23 mouse cellular contexts compared by ENCODE assay signal in genomic region chr2:125234049-125234448, GRCm38 (mm10). TPM values are rescaled to one million over a fixed set of nuclear protein-coding genes. Genes with fewer than 3 reads are reported as not detected.
DNase-seq lines count a peak whose midpoint lies in the region; ATAC-seq and TF ChIP-seq lines count a peak whose summit lies in the region.
"Had no signal": no experiment of that assay in that cellular context is flagged by ENCODE, and none has a peak within 500 bp of the region (broad histone marks: within the 10 kb centered on the region; RNA-seq: fewer than 3 reads in every experiment).

No protein-coding gene starts in this region.

- peaks cover 14 to 17% of the 10 kb centered on the region in 2 experiments for H3K4me1 ChIP-seq in CH12.LX (ENCODE audit: control insufficient read depth in 1 of 2, insufficient read depth in 2 of 2)
- no peaks in the 10 kb centered on the region for H3K4me1 ChIP-seq in hindbrain, postnatal 0 days (ENCODE audit: insufficient read depth, low read length)
- H3K4me1 ChIP-seq: embryonic facial prominence, embryonic 13.5 days; embryonic facial prominence, embryonic 15.5 days; forebrain, embryonic 10.5 days; forebrain, embryonic 12.5 days had no signal

- TF ChIP-seq RAD21 in CH12.LX (IDR thresholded peaks at IDR 0.05; ENCODE audit: low read depth, low read length), result no peak

- TF ChIP-seq CTCF in CH12.LX (conservative IDR thresholded peaks at IDR 0.05 in 1 of 2, IDR thresholded peaks at IDR 0.05 in 1 of 2; ENCODE audit: low read depth in 2 of 2, low read length in 2 of 2), result no peak
- no peak for TF ChIP-seq CTCF in hindbrain, postnatal 0 days (IDR thresholded peaks at IDR 0.05; ENCODE audit: low read depth)

- dilution Hi-C loops in CH12.LX (cut with MboI; ENCODE audit: extremely low pct_ligation_motif_present, extremely low pct_unique_long_range_greater_than_20kb, low sequenced_read_pairs), result no loop called here

- H3K79me2 ChIP-seq in CH12.LX (replicated peaks; ENCODE audit: control insufficient read depth, extremely low read depth, insufficient read depth, poor library complexity, severe bottlenecking), result no peaks in the 10 kb centered on the region

- peak; percentile 94 for TF ChIP-seq EP300 in CH12.LX (IDR thresholded peaks at IDR 0.05; ENCODE audit: low read length)

- no peaks in the 10 kb centered on the region for H3K36me3 ChIP-seq in CH12.LX (replicated peaks in 1 of 2; ENCODE audit: control insufficient read depth in 1 of 2, insufficient read depth in 1 of 2, low read length in 1 of 2)
- H3K36me3 ChIP-seq in hindbrain, postnatal 0 days (ENCODE audit: insufficient read depth, low read length), result no peaks in the 10 kb centered on the region
- H3K36me3 ChIP-seq: embryonic facial prominence, embryonic 13.5 days; embryonic facial prominence, embryonic 15.5 days; forebrain, embryonic 10.5 days; forebrain, embryonic 12.5 days had no signal

- 91% methylated on average over 2 of the region's 2 CpGs for WGBS in hindbrain, postnatal 0 days

- ATAC-seq in hindbrain, postnatal 0 days, result no peak
- ATAC-seq: CD4-positive, CD25-positive, alpha-beta regulatory T cell, adult 4 months; forebrain, embryonic 14.5 days; forebrain, embryonic 16.5 days had no signal

- peak overlapping the region; percentile 9 for H3K4me2 ChIP-seq in CH12.LX (ENCODE audit: insufficient read depth, low read depth, poor library complexity, severe bottlenecking)
- H3K4me2 ChIP-seq in hindbrain, postnatal 0 days (ENCODE audit: low read depth, low read length), result no peak overlapping the region
- H3K4me2 ChIP-seq: embryonic facial prominence, embryonic 13.5 days; embryonic facial prominence, embryonic 15.5 days; forebrain, embryonic 12.5 days had no signal

- peak overlapping the region; percentile 33; the same call in 1 of the 2 replicates for H3K9ac ChIP-seq in CH12.LX (ENCODE audit: insufficient read depth, low read depth)
- no peak overlapping the region for H3K9ac ChIP-seq in hindbrain, postnatal 0 days (replicated peaks; ENCODE audit: low read length)
- H3K9ac ChIP-seq: embryonic facial prominence, embryonic 13.5 days; embryonic facial prominence, embryonic 15.5 days; forebrain, embryonic 12.5 days had no signal

- intact Hi-C loops in gastrocnemius, postnatal 14 days (cut with DNase I; ENCODE audit: low total_unique reads), result no loop called here

- peak overlapping the region; percentile 87 for H3K27ac ChIP-seq in CH12.LX (ENCODE audit: insufficient read depth, low read depth)
- no peak overlapping the region for H3K27ac ChIP-seq in hindbrain, postnatal 0 days
- H3K27ac ChIP-seq: embryonic facial prominence, embryonic 13.5 days; embryonic facial prominence, embryonic 15.5 days; forebrain, embryonic 10.5 days; forebrain, embryonic 12.5 days had no signal

- H3K27me3 ChIP-seq in CH12.LX (replicated peaks), result no peaks in the 10 kb centered on the region
- H3K27me3 ChIP-seq in hindbrain, postnatal 0 days (ENCODE audit: insufficient read depth, low read length), result no peaks in the 10 kb centered on the region
- H3K27me3 ChIP-seq: embryonic facial prominence, embryonic 13.5 days; embryonic facial prominence, embryonic 15.5 days; forebrain, embryonic 12.5 days had no signal

- TF ChIP-seq POLR2A in CH12.LX (IDR thresholded peaks at IDR 0.05; ENCODE audit: low read depth, low read length), result no peak

- H3K4me3 ChIP-seq in CH12.LX (replicated peaks in 1 of 3; ENCODE audit: low read depth in 2 of 3, low read length in 2 of 3, poor library complexity in 1 of 3), result no peak overlapping the region
- no peak overlapping the region for H3K4me3 ChIP-seq in hindbrain, postnatal 0 days (ENCODE audit: low read length)
- H3K4me3 ChIP-seq: embryonic facial prominence, embryonic 13.5 days; embryonic facial prominence, embryonic 15.5 days; forebrain, embryonic 10.5 days; forebrain, embryonic 12.5 days had no signal

- DNase-seq in 3T3-L1 (ENCODE audit: low read depth, low spot score), result peak; percentile 71
- DNase-seq in CH12.LX (ENCODE audit: extremely low read depth), result peak; percentile 39
- DNase-seq in NIH3T3 (ENCODE audit: low read depth), result peak; percentile 36
- DNase-seq in gastrocnemius, postnatal 14 days, result no peak
- no peak for DNase-seq in hindbrain, postnatal 0 days (ENCODE audit: low spot score)
- DNase-seq: adrenal gland, adult 2 months; adrenal gland, postnatal 10 days; adrenal gland, postnatal 25 days; B cell, adult 2 months; cerebellum, adult 11 months; cerebellum, adult 18-20 months; cerebellum, adult 8-10 months; cerebellum, adult 9-11 months; cerebellum, postnatal 14 days; cerebellum, postnatal 36 days; embryo, embryonic 11 days had no signal

- H3K9me3 ChIP-seq in CH12.LX (replicated peaks; ENCODE audit: low read length), result no peaks in the 10 kb centered on the region
- no peaks in the 10 kb centered on the region for H3K9me3 ChIP-seq in hindbrain, postnatal 0 days (ENCODE audit: low read length)
- H3K9me3 ChIP-seq: embryonic facial prominence, embryonic 13.5 days; embryonic facial prominence, embryonic 15.5 days; forebrain, embryonic 10.5 days; forebrain, embryonic 12.5 days had no signal

- in situ Hi-C loops in CH12.LX (cut with MboI; ENCODE audit: low pct_ligation_motif_present, low pct_unique_long_range_greater_than_20kb, low sequenced_read_pairs), result no loop called here

TF ChIP-seq in CH12.LX, 34 proteins besides CTCF, POLR2A, EP300 and RAD21:
- peak; percentile 49; the same call in 1 of the 2 replicates for TF ChIP-seq ETS1 (conservative IDR thresholded peaks at IDR 0.05; ENCODE audit: low read depth, low read length)
- TF ChIP-seq E2F4 (IDR thresholded peaks at IDR 0.05; ENCODE audit: insufficient replicate concordance, low read depth, low read length), result no peak
- TF ChIP-seq SMC3 (IDR thresholded peaks at IDR 0.05; ENCODE audit: low read depth, low read length), result no peak
- no peak for TF ChIP-seq ZMIZ1 (IDR thresholded peaks at IDR 0.05; ENCODE audit: low read depth, low read length)
- no peak for TF ChIP-seq ZKSCAN1 (IDR thresholded peaks at IDR 0.05; ENCODE audit: borderline replicate concordance, low read depth, low read length)
- TF ChIP-seq PAX5 (IDR thresholded peaks at IDR 0.05; ENCODE audit: low read length), result no peak
- no peak; the same call in 1 of the 2 replicates for TF ChIP-seq MYC (IDR thresholded peaks at IDR 0.05; ENCODE audit: low read depth, low read length)
- TF ChIP-seq USF1 (IDR thresholded peaks at IDR 0.05; ENCODE audit: low read depth, low read length), result no peak
- TF ChIP-seq ZNF384 (IDR thresholded peaks at IDR 0.05; ENCODE audit: low read depth, low read length), result no peak
- TF ChIP-seq MAX (IDR thresholded peaks at IDR 0.05; ENCODE audit: low read length), result no peak
- no peak for TF ChIP-seq NRF1 (IDR thresholded peaks at IDR 0.05; ENCODE audit: low read depth, low read length)
- TF ChIP-seq MAFK (IDR thresholded peaks at IDR 0.05; ENCODE audit: insufficient replicate concordance, low read length), result 0 out of 2 replicates have a peak, but pooled peaks have one; percentile 44
- no peak for TF ChIP-seq CHD1 (IDR thresholded peaks at IDR 0.05; ENCODE audit: low read depth, low read length)
- TF ChIP-seq IRF4 (IDR thresholded peaks at IDR 0.05; ENCODE audit: low read depth, low read length), result peak; percentile 98
- peak; percentile 55 for TF ChIP-seq CHD2 (IDR thresholded peaks at IDR 0.05; ENCODE audit: low read length)
- peak; percentile 85 for TF ChIP-seq JUND (conservative IDR thresholded peaks at IDR 0.05; ENCODE audit: low read depth, low read length)
- no peak for TF ChIP-seq ELF1 (IDR thresholded peaks at IDR 0.05; ENCODE audit: low read depth, low read length)
- no peak for TF ChIP-seq USF2 (conservative IDR thresholded peaks at IDR 0.05; ENCODE audit: low read depth, low read length)
- TF ChIP-seq RCOR1 (conservative IDR thresholded peaks at IDR 0.05; ENCODE audit: low read depth, low read length), result peak; percentile 51; the same call in 1 of the 2 replicates
- TF ChIP-seq ZC3H11A (IDR thresholded peaks at IDR 0.05; ENCODE audit: low read depth, low read length), result no peak
- TF ChIP-seq UBTF (IDR thresholded peaks at IDR 0.05; ENCODE audit: low read depth, low read length), result no peak
- no peak; the same call in 1 of the 2 replicates for TF ChIP-seq MAZ (IDR thresholded peaks at IDR 0.05; ENCODE audit: low read depth, low read length)
- peak; percentile 88 for TF ChIP-seq MEF2A (IDR thresholded peaks at IDR 0.05; ENCODE audit: borderline replicate concordance, low read depth, low read length)
- TF ChIP-seq TBP (conservative IDR thresholded peaks at IDR 0.05; ENCODE audit: low read depth, low read length), result 0 out of 2 replicates have a peak, but pooled peaks have one; percentile 21
- no peak for TF ChIP-seq KAT2A (IDR thresholded peaks at IDR 0.05; ENCODE audit: insufficient replicate concordance, low read length)
- peak; percentile 70 for TF ChIP-seq SIN3A (IDR thresholded peaks at IDR 0.05; ENCODE audit: low read length)
- TF ChIP-seq JUN (IDR thresholded peaks at IDR 0.05; ENCODE audit: insufficient read depth, low read depth, low read length), result peak; percentile 82
- TF ChIP-seq POLR2AphosphoS2 (IDR thresholded peaks at IDR 0.05; ENCODE audit: low read depth, low read length), result no peak
- TF ChIP-seq HCFC1 (IDR thresholded peaks at IDR 0.05; ENCODE audit: low read depth, low read length), result no peak; the same call in 1 of the 2 replicates
- peak; percentile 67; the same call in 1 of the 2 replicates for TF ChIP-seq BHLHE40 (IDR thresholded peaks at IDR 0.05; ENCODE audit: low read depth, low read length)
- peak; percentile 39; the same call in 1 of the 2 replicates for TF ChIP-seq MXI1 (IDR thresholded peaks at IDR 0.05; ENCODE audit: low read depth, low read length)
- peak; percentile 86 for TF ChIP-seq TCF12 (IDR thresholded peaks at IDR 0.05; ENCODE audit: low read depth, low read length)

RNA-seq across cellular contexts. Expression of gene Dut, which starts 12.9 kb away (rescaled TPM):
- 197 and 272 TPM in 2 replicates for total RNA-seq in CH12.LX (2012; rRNA removed)
- 348 and 351 TPM in 2 replicates for total RNA-seq in CH12.LX (2014; rRNA removed)
- polyA plus RNA-seq in CH12.LX (2012; ENCODE audit: insufficient read length, low read depth), result 228 and 232 TPM in 2 replicates
- 10 to 100 TPM; 10.2 to 12.6 TPM for total RNA-seq in gastrocnemius, postnatal 14 days (2021)
- 46.6 and 50.7 TPM in 2 replicates for total RNA-seq in hindbrain, postnatal 0 days (2014; rRNA removed)
- polyA plus RNA-seq in hindbrain, postnatal 0 days (2015; fragmentation: Nextera tagmentation; extraction: Ambion mirVana), result 95.0 and 105 TPM in 2 replicates

Comparison
In these comparisons a context has a peak if more than half of its experiments do, and no peak if none do; other contexts are left out.
1. DNase-seq: peak in 3T3-L1 (single experiment), CH12.LX (single experiment) and NIH3T3 (single experiment); none in gastrocnemius, postnatal 14 days (single experiment) and hindbrain, postnatal 0 days (single experiment).